Mouse (Mus musculus) bone marrow, adult 2 months (tissue): ENCODE results near the gene 4933403O08Rik.

Experiments
- CTCF ChIP-seq: fragments of 200-500 bp; IDR thresholded peaks from 2 replicates; pipeline ENCODE4 v1.5.1; 2011; ENCODE audit warnings: low read length, control low read depth; ENCODE audit not compliant: control insufficient read depth, insufficient read depth
- POLR2A ChIP-seq: fragments of 200-500 bp; IDR thresholded peaks from 2 replicates; pipeline ENCODE4 v1.6.1; 2011; ENCODE audit warnings: low read depth, mild to moderate bottlenecking, control low read depth, low read length, borderline replicate concordance; ENCODE audit not compliant: control insufficient read depth

DNA sequence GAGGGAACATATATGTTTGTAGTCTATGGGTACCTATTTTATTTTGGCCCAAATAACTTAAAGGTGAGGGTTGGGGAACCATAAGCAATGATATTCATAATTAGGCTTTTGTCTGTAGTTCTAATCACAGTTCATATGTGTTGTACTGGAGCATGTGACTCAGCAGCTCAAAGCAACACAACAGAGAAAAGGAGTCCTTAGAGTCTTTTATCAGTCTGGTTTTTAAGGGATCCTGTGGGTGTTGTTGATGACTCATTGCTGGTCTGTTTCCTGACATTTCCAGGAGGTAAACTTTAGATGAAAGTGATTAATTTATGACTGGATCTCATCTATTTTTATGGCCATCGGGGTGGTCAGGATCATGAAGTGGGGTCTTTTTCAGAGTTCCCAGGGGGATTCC lies 34.7 kb downstream of the 4933403O08Rik start:
- TF ChIP-seq CTCF (no peak), POLR2A (no peak)
